Mouse (Mus musculus) CD4-positive, CD25-positive, alpha-beta regulatory T cell, adult 4 months (primary cell): ENCODE measurements around the gene Ak5. TPM values are rescaled to one million over a fixed set of nuclear protein-coding genes. Genes with fewer than 3 reads are reported as not detected.

Source experiments
- ATAC-seq: one replicate; pipeline ENCODE4 v1.8.0; 2017
- polyA plus RNA-seq, 2 experiments: library from polyadenylated mRNA; unstranded; fragments of 100-300 nt; shearing (Covaris generic); gene quantifications; one replicate each; pipeline ENCODE4 v1.2.1; 2017

Ak5 gene
- polyA plus RNA-seq, 2 experiments from 2014 or later, result 0.12 TPM; not detected in 1

DNA sequence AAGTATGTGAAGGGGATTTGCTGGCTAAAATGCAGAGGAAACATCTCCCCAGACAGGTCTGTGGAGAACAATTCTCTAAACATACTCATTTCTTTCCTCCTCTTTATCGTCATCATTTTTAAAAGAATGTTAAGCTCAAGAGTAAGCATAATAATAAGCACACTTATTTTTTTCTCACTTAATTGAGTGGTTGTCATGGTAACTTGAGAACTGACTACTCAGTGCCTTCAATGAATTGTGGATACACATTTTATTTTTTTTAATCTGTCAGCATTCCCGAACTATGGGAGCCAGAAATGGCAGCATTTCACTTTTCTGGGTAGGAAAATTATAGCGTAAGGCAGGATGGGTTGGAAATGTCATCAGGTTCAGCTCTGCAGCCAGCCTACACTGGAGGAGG lies 151.6 kb downstream of the Ak5 start:
- ATAC-seq, result no peak

DNA sequence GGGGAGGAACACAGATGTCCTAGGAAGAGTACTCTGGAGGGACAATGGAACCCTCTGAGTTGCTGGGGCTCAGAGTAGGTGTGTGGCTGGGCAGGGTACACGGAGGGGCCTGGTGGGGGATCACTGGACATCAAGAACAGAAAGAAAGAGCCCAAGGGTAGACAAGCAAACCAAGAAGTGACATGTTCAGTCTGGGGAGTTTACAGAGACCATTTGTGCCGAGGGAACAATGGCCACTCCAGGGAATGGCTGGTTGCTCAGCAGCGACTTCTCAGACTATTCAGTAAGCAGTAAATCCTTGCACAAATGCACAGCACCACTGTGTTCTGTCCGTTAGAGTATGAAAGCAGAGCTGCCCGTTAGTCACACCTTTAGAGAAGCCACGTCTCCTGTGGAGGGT lies 152.2 kb downstream of the Ak5 start:
- no peak for ATAC-seq

DNA sequence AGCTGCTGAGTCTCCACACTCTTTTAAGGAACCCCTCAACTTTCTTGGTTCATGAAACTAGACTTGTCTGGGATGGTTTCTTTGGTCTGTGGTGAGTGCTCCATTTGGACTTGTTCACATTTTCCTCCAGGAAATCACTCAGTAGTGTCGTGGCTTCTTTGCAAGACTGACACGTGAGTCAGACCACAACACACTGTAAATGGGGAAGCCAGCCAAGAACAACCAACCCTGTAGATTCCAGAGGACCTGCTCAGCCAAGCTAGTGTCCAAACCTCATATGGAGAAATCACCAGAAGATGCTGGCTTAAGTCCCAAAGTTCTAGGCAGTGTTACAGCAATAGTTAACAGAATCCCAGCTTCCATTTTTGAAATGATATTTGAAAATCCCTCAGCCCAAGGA lies 155.6 kb downstream of the Ak5 start:
- no peak for ATAC-seq

DNA sequence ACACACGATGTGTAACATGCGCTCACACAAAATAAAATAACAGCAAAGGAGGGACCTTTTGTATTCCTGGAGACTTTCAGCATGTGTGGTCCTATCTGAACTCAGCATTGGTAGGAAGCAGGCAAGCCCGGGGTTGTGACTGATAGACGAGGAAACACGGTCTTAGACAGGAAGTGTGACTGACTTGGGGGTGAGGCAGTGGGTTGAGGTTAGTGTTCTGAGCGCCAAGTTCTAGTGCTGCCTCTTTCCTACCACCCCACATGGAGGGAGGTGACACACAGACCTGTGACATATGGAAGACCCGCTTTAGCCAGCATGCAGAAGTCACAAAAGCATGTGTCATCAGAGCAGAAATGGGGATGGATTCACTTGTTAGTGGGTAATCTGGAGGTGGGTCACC lies 158.9 kb downstream of the Ak5 start:
- ATAC-seq, result no peak

DNA sequence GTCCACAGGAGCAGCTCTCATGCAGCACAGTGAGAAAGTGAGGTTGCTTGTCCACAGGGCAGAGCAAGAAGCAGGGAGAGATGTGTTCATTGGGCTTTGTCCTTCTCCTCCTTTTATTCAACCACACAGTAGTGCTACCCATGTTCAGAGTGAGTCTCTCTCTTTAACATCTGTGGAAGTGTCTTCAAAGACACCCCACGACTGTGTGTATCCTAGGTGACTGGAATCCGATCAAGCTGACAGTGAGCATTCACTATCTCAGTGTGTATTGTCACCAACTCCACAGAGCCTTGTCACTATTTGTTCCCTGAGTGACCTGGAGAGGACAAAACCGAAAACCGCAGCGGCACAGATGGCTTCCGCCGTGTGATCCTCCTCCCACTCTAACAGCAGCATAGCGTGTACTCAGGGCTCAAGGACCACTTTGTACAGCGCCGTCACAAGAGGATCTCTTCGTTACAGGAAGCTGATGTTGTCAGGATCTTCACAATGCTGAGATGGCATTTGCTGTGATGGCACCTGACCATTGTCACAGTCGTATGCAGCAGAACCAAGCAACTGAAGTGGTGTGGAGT lies 159.7 kb downstream of the Ak5 start:
- ATAC-seq, result no peak

DNA sequence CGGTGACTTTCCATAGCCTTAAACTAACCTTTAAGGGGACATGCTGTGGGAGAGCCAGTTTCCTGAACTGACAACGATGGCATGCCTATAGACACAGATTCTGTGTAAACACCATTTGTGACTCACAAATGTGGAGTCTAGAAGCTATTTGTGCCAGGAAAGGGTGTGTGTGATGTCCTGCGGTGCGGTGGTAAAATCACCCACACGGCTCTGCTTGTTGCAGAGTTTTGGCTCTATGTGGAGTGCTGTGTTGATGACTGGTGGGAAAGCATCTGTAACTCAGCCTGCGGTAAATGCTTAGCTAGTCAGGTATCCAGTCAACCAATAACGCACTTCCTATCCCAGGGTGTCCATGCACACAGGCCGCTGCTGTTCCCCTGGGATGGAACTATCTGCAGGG lies 160.3 kb downstream of the Ak5 start:
- no peak for ATAC-seq

DNA sequence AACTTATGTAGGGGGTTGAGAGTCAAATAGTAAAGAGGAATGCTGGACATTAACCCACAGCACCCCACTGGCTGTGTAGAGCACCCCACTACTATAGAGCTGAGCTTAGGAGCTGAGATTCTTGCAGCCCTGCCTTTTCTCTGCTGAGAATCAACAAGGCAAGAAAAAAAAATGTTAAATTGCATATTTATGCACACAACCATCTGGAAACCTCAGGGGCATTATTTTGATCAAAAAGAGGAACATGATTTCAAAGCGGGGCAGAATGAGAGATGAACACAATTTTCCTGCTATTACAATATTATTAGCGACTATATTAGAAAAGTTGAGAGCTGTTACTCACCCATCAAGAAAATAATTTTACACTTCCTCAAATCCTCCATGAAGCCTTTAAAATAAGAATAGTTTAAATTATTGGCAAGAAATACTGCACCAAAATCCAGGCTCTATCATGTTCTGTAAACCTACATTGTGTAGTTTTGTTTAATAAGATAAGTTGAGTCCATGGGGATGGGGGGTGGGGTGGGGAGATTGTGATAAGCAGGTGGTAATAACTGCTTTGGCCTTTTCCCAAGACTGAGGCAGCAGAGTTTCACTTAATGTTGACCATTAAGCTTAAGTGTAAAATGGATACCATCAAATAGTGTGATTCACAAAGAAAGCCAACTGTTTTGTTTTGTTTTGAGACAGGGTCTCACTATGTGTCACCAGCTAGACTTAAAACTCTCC lies 169.0 kb downstream of the Ak5 start:
- no peak for ATAC-seq

DNA sequence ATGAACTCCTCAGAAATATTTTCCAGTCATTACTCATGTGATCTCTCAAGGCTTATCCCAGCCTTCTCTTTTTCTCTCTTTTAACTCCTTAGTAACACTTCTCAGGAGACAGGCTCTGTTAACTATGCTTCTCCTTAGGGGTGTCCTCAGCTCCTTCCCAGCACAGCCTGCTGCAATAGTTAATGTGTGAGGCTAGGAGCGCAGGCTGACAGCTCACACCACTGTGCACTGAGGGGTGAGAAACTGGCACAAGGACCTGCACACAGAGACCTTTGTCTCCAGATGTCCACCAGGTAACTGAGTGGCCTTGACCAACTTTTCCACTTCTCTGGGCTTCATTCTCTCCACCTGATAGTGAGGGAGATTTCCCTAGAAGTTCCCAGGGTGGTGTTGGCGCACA lies 170.3 kb downstream of the Ak5 start:
- ATAC-seq, result no peak

DNA sequence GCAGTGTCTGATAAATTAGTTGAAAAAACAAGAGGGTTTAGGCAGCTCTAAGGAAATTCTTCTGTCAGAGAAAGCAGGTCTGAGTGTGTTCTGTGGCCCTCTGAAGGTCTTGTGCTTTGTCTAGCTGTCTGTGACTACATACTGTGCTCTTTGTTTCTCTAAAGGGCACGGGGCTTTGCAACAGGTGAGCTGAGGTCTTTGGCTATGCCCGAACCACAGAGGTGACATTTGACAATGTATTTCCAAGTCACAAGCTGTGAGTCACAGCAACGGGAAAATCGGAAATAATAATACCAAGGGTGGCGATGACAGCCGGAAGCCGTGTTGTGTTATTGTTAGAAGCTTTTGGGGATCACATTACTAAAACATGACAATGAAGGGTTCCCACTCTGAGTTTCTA lies 171.1 kb downstream of the Ak5 start:
- ATAC-seq, result no peak

DNA sequence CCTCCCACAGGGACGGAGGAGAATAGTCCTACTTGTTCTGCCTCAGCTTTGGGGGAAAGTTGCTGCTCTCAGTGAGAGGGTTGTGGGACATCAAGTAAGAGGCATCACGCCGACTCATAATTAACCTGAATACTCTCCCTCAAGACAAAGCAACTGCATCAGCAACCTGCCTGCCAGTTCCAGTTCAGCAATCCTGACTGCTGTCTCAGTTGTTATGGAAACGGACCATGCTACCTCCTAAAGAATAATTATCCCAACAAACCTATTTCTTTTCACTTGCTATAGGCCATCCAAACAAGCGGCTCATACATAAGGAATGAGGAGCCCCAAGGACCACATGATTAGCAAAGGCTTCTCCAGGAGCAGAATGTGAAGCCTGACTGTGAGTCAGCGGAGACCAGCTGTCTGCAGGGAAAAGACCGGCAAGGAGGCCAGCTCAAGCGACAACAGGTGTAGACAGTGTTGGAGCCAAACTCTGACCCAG lies 172.7 kb downstream of the Ak5 start:
- no peak for ATAC-seq

DNA sequence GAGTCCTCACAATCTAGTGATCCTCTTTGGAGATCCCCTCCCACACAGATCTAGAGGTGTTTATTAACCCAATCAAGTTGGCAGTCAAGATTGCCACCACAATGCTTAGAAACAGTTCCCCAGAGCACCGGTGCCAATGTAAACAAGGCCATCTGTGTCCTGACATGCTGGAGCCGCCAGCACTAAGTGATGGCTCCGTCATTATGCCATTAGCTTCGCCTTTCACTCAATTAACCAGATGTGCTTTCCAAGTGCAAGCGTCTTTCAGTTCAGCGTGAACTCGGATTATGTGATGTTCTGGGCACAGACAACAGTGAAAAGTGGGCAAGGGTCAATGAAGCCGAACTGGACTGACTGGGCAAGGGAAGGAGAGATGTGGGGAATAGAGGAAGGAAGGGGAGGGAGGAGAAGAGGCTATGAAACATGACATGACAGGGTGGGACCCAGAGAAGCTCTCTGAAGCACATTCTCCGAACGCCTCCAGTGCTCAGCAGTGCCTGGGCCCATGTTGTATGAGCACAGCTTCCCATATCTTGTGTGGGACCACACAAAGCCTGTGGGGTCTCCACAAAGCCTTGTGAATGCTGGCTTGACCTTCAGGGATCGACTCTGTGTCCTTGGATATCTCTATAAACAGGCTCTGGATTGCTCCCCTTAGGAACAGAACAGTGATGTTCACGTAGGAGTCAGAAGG lies 173.3 kb downstream of the Ak5 start:
- ATAC-seq, result no peak

DNA sequence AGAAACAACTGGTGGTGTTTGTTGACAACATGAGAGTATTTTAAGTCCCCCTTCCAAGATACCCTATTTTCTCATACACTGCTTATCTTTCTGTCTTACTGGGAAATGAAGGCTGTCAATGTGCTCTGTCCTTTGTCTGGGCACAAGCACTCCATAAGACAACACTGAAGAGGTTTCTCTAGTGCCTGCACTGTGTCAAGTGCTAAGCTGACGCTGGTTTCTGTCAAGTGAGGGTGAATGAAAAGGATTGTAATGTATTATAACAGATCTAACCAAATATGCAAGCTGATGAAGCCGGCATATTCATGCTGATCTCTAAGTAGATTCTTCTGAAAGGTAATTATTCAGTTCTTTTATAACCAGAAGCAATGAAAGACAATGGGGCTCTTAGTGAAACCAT lies 174.3 kb downstream of the Ak5 start:
- ATAC-seq, result no peak

DNA sequence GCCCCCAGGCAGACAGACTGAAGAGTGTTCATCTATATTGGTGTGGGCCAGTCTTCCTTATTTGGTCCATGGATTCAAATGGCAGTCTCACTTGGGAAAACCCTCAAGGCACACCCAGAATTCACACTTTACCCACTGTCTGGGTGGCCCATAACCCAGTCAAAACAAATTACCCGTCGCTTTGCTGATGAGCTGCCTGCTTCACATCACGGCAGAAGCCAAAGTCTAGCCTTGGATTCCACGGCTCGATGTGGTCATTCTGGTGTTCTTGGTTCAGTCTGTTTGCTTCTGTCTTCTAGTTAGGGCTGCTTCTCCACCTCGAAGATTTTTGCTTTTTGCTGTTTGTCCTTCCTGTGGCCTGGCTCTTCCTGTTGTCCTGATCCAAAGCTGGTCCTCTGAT lies 175.9 kb downstream of the Ak5 start:
- no peak for ATAC-seq

DNA sequence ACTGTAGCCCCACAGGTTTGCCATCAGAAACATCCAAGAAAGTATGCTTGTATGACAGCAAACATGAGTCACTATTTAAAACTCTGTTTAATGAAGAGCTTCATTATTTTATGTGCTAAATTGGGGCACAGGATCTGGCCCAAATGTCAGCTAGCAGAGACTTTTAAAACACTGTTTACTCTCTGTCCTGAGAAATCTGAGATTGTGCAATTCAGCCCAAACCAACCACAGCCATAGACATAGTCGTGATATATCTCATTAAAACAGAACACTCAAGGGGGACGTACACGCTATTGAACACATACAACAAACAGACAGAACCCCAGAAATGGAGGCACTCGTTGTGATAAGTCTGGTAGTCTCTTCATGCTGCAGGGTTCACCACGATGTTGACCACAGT lies 177.7 kb downstream of the Ak5 start:
- no peak for ATAC-seq

DNA sequence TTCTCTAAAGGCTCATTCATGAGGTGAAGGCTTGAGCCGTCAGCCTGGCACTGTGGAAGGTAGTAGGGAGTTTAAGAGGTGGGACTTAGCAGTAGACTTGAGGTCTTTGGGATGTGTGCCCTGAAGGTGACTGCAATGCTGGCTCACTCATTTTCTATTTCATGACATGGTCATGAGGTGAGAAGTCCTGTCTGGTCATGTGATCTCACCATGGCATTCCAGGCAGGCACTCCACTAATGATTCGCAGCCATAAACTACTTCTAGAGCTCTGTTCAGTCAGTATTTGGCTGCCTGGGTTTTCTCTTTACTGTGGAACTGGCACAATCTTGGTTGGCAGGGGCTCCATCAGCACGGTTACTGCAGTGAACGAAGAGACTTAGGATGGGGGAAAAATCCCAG lies 179.2 kb downstream of the Ak5 start:
- ATAC-seq, result no peak

DNA sequence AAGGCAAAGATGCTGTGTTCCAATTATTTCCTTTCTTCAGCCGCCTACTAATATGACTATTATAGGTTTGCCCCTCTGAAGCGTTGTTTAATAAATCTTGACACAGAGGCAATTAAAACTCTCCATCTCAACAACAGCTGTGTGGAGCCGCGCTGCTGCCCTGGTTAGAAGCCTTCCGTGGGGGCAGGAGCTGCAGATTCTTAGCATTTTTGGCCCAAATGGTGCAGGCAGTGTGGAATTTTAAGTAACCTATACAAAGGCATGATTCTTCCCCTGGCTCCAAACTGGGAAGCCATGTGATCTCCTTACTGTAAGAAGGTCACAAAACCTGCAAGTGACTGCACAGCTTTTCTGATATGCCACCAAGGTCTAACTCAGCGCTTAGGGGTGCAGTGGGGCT lies 184.0 kb downstream of the Ak5 start:
- no peak for ATAC-seq

DNA sequence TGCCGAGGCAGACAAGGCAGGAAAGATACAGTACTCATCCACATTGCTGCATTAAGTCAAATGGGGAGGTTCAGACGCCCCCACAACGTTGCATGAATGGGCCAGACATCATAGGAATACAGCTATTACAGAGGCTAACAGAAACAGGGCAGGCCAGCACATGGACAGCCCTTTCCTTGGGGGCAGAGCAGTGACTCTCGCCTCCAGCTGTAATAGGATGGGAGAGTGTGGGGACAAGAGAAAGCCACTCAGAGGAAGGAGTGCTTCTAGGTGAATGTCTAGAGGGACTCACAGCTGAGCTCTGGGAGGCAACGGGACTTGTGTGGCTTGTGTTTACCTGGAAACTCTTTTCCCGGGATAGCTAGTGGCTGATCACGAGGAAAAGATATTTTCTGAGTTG lies 184.4 kb downstream of the Ak5 start:
- ATAC-seq, result no peak

DNA sequence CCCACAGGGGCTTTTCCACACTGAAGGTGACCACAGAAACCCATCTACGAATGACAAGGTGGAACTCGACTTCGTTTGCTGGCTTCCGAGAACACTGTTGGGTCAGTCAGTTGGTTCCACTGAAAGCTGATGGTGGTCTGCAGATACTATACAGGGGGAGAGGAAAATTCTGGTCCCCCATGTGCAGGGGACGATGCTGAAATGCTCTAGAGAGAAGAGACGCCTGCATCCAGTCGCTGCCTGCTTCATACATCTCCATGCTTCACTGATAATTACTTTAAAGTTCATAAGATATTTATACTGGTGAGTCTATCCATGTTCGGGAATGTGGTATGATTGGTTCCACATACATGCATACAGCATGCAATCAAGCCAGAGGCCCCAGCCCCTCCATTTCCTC lies 186.0 kb downstream of the Ak5 start:
- no peak for ATAC-seq

DNA sequence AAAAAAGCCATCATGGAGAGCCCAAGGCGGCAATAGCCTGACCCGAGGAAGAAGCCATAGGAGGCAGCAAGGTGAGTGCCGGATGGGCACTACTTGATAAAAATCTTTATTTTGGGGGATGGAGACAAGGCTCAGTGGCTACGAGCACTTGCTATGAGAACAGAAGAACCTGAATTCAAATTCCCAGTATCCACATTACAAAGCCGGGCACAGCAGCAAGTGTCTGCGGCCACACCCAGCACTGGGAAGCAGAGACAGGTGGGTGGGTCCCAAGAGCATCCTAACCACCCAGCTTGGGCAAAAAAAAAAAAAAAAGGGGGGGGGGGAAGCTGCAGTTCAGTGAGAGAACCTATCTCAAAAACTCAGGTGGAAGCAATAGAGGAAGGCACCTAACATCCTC lies 187.8 kb downstream of the Ak5 start:
- ATAC-seq, result no peak

DNA sequence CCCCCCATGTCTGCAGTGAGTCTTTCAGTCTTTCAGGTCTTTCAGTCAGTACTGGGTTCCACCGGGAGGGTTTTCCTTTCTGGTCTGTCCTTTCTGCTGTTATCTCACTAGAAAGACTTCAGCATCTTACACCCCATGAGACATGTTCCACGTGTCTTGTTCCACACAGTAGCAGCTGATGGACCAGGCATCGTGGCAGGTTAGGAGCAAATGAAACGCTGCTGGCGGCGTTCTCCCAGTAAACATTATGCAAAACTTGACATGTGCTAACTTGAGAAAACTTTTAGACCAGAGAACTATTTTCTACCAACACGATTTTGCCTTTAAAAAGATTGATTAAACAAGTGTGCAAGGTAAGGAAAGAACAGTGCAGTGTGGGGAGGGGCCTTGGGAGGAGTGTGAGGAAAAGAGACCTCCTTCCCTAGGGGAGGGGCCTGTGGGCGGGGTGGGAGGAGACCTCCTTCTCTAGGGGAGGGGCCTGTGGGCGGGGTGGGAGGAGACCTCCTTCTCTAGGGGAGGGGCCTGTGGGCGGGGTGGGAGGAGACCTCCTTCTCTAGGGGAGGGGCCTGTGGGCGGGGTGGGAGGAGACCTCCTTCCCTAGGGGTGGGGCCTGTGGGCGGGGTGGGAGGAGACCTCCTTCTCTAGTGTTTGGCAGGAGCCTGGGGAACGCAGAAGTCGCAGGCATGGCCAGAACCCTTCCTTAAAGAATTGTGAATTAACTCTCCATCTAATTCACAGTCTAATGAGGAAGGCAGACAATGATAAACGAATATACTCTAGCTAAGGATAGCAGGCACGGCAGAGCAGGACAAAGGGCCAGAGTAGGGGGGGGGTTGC lies 189.3 kb downstream of the Ak5 start:
- ATAC-seq, result peak; percentile 54

DNA sequence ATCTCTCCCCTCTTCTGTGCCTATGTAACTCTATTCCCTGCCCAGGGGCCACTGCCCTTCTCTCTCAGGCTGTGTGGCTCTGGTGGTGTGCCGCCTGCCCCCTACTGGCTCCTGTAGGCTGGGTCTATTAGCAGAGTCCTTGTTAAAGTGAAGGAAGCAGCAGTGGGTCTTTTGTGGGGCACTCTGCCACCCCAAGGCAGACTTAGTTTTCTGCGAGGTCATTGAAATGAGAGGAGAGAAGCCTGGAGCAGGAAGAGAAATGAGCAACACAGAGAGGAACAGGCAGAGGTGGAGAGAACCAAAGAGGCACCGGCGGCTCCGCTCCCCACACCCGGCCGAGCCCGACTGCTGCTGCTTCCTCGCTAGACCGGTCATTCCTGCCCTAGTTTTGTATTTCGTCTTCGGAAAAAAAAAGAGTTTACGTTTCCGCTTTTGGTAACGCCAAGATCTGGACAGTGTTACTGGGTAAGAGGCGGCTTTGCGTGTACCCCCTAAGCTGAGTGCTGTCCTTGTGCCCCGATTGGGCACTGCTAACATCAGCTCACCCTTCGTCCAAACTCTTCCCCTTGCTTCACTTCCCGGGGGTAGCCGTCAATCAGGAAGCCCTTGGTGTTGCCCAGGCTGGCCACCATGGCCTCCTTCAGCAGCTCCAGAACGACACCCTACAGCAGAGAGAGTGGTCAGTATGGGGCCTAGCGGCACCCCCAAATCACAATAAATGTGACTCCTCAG lies 190.2 kb downstream of the Ak5 start:
- ATAC-seq, result peak; percentile 79

DNA sequence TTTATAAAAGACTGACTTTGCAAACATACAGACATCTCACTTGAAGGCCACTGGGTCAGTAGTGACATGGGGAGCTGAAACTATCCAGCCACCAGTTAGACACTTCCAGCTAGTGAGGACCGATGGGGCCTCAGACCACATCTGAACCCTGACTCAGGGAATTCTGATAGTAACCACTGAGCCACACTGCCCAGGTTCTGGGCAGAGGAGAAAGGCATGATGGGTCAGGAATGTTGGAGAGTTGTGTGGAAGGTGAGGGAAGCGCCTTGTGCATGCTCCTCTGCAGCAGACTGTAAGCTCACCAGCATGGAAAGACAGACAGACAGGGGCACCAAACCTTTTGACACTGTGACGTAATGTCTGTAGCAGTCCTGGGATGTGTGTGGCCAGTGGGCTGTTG lies 192.3 kb downstream of the Ak5 start:
- ATAC-seq, result no peak

DNA sequence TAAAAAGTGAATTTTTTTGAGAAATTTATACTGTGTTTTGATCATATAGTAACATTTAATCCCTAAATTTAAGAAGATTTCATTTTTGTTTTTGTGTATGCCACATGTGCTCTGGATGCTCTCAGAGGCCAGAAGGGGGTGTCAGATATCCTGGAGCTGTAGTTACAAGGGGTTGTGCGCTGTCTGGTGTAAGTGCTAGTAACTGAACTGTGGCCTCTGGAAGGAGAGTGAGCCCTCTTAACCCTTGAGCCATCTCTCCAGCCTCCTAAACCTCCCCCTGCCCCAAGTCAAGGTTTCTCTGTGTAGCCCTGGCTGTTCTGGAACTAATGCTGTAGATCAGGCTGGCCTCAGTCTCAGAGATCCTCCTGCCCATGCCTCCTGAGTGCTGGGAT lies 192.9 kb downstream of the Ak5 start:
- ATAC-seq, result no peak
